Mouse (Mus musculus) neutrophil, adult 5-6 weeks (primary cell): ENCODE measurements around the gene Sugct. TPM values are rescaled to one million over a fixed set of nuclear protein-coding genes. Genes with fewer than 3 reads are reported as not detected.

ENCODE experiments used
- ATAC-seq: fragments of 151-379, 151-347 bp; 2 replicates; pipeline ENCODE4 v1.8.0; 2017; ENCODE audit warnings: mild to moderate bottlenecking, moderate TSS enrichment; ENCODE audit not compliant: insufficient number of reproducible peaks, poor library complexity, low FRiP score, severe bottlenecking; ENCODE audit errors: extremely low read depth
- total RNA-seq: library from RNA; stranded (forward); fragments of 200-1000 nt; gene quantifications from 2 replicates; pipeline ENCODE4 v1.2.3, GENCODE M21; 2017

Gene Sugct
- total RNA-seq, result 0.35 TPM in 1 of 2 replicates, not detected in the other

GRCm38 (mm10) chr13:17694911-17695699 is at the start of gene Sugct, which contains the start of gene Mplkip:
Sugct (minus strand) TSS chr13:17695553.
Mplkip (plus strand) TSS chr13:17695192.
- ATAC-seq, result peak; percentile 93

- ATAC-seq, result no peak
Observed at GRCm38 (mm10) chr13:17728798-17729197, 33.4 kb upstream of the Sugct start.

DNA sequence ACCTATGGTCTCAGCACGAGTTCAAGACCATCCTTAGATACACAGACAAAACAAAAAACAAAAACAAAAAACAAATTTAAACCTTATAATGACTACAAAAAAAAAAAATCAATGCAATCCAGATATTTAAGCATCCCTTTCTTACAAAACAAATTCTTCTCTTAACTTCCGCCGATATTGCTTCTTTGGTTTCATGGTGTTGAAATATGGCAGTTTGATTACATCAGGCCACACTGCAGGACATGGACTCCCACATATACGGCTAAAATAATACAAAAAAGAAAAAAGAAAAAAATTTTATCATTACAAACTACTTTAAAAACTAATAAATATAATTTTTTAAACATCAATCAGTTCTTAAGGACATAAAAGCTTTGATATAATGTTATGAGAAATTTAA is 32.6 kb upstream of the Sugct start:
- ATAC-seq, result no peak

DNA sequence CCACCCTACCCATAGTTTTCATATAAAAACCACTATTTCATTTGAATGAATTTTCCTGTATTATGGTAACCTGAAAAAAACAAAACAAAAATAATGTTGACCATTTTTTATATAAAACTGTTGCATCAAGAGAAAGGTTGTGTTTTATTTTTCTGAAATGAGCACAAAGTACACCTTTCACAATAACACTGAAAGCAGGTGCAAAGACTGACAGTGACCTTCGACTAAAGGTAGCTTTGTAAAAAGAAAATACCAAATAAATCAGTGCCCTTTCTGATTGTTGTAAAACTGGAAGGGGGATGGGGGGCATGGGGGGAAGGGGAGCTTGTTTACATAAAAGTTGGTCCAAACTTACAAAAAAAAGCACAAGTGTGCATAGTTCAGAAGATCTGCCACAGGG is 22.0 kb upstream of the Sugct start:
- ATAC-seq, result no peak

GRCm38 (mm10) chr13:17708784-17709311 is 13.5 kb upstream of the Sugct start:
- no peak for ATAC-seq

DNA sequence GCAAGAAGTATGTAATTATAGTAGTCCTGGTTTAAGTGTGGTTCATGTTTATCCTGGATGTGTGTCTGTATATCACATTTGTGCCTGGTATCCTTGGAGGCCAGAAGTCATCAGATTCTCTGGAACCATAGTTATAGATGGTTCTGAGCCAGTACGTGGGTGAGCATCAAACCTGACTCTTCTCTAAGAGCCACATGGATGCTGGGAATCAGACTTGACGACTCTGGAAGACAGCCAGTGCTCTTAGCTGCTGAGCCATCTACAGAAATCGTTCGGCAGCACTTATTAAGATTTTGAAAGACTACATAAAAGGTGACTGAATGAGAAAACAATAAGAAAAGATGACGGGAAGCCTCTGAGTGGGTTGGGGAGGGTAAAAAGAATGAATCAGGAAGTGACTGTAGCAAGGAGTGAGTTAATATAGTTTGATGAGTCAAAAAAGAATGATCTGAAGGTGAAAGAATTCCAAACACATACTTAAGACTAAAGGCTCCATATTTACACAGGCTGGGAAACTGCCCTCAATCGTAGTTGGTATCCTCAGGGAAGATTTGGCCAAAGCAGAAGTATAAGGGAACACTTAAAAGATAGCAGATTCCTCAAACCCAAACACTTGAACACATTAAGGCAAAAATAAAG is 10.0 kb upstream of the Sugct start:
- ATAC-seq, result no peak

DNA sequence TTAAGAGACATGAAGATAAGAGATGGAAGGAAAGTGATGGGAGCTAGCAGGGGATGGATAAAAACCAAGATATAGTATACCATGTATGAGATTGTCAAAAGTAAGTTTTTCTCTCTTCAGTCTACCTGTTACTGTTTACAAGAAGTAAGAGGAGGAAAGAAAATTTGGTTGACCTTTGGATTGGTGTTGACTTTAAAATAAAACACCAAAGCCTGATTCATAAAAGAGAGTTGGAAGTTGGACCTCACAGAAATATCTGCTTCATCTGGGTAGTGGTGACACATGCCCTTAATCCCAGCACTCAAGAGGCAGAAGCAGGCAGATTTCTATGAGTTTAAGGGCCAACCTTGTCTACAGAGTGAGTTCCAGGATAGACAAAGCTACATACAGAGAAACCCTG is 7.0 kb upstream of the Sugct start:
- ATAC-seq, result no peak

DNA sequence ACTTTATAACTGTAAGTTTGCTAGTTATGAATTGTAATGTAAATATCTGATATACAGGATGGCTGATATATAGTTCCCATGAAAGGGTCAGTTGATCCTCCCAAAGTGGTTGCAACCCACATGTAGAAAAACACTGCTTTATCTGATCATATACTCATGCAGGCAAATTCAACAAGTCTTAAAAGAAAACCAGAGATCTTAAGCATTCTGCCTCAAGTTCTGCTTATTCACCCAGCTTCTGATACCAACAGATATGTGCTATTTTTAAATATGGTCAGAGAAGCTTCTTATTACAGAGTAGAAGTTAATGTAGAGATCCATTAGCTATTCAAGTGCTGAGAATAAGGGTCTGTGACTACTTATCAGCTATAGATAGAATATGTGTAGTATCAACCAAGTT is 6.0 kb upstream of the Sugct start:
- no peak for ATAC-seq

DNA sequence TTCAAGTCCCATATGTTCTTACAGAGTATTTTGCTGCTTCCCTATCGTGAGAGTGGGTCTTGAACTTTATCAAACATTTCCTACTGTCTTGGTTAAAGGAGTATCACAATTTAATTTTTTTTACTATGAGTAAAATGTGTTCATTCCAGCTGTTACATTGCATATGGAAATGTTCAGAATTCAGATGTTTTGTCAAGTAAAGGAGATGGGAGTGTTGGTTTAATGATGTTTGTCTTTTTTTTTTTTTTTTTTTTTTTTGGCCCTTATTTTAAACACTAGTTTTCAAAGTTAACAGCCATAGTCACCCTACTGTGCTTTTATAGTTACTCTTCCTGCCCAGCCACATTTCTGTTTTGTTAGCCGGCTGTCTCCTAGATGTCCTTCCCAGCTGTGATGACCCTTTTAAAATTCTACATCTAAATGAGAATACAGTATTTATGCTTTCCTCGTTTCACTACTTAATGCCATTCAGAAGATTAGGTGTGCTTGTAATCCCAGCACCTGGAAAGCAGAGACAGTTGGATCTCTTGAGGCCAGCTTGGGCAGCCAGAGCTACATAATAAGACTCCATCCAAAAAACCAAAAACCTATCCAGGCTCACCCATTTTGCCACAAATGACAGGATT is 4.8 kb upstream of the Sugct start:
- ATAC-seq, result no peak

DNA sequence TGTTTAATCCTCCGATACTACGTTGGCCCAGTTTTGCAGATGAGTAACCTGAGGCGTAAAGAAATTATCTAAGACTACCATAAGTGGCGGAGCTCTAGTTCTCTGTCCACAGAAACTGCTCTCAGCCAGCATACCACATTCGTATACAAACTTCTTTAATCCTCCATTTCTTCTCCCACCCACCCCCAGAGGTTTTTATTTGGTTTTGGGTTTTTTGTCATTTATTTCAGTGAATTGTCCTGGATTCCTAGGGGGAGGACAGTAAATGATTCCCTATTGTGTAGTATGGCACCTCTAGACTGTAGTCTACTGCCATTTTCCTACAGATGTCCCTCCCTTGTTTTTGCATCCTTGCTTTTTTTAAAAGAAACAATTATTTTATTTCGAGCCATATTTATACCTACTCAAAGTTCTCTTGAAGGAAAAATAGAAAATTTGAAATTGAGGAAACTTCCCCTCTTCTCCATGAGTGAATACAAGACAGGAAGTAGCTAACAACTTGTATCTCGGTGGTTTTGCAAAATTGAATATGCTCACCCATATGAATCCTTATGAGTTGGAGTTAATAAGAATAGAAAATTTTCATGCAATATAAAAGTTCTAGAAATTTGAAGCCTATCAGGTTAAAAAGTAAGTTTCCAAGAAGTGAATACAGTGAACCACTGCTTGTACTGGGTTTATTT is 686 bp upstream of the Sugct start:
- ATAC-seq, result no peak

DNA sequence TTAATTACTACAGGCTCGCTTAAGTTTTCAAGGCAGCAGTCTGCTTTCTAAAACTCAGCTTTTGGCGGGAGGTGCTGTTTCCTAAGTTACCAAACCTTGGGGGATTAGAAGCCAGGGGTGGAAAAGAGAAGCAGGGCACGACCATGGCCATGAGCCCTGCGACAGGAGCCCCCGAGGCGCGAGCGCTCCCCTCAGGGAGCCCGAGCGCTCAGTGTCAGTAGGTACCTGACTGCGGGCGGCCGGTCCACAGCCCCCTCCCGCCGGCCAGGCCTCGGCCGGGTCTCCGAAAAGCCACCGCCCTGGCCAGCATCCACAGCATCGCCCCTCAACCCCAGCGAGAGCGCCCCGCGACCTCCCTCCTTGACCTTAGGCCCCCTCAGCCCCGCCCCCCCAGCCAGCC is 939 bp downstream of the Sugct start:
- no peak for ATAC-seq

GRCm38 (mm10) chr13:17693816-17694215 is 1.5 kb downstream of the Sugct start:
- no peak for ATAC-seq

- ATAC-seq, result no peak
Observed at GRCm38 (mm10) chr13:17691436-17691835, 3.9 kb downstream of the Sugct start.

- ATAC-seq, result no peak
Observed at GRCm38 (mm10) chr13:17690686-17691085, 4.7 kb downstream of the Sugct start.

- no peak for ATAC-seq
Observed at GRCm38 (mm10) chr13:17689461-17689860, 5.9 kb downstream of the Sugct start.

DNA sequence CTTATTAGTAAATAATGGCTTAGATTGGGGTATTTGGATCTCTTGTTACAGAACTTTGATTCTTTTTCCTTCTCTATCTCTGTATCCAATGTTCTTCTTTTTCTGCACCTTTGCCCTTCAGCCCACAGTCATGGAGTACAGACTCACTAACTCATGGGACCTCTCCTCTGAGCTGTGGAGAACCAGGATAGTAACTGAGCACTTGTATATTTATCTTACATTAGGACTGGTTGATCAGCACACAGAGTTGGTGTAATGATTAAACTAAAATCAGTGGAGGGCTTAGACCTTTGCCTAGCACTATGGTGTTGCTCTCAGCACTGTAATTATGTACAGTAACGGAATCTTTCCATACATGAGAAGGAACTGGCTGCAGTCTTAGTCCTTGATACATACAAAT is 24.2 kb downstream of the Sugct start:
- no peak for ATAC-seq

DNA sequence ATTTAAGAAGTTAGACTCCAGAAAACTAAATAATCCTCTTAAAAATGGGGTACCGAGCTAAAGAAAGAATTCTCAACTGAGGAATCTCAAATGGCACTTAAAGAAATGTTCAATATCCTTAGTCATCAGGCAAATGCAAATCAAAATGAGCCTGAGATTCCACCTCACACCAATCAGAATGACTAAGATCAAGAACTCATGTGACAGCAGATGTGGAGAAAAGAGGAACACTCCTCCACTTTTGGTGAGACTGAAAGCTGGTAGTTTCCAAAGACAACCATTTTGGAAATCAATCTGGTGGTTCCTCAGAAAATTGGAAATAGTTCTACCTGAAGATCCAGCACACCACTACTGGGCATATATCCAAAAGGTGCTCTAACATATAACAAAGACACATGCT is 28.0 kb downstream of the Sugct start:
- no peak for ATAC-seq

- ATAC-seq, result no peak
Observed at GRCm38 (mm10) chr13:17642294-17642693, 53.1 kb downstream of the Sugct start.

- no peak for ATAC-seq
Observed at GRCm38 (mm10) chr13:17638008-17638407, 57.3 kb downstream of the Sugct start.
